Mouse (Mus musculus): ENCODE measurements around the gene Lmo3. TPM values are rescaled to one million over a fixed set of nuclear protein-coding genes. Genes with fewer than 3 reads are reported as not detected.

Lmo3 gene
- total RNA-seq, 2 experiments from 2014 or later = 133 to 137 TPM

DNA sequence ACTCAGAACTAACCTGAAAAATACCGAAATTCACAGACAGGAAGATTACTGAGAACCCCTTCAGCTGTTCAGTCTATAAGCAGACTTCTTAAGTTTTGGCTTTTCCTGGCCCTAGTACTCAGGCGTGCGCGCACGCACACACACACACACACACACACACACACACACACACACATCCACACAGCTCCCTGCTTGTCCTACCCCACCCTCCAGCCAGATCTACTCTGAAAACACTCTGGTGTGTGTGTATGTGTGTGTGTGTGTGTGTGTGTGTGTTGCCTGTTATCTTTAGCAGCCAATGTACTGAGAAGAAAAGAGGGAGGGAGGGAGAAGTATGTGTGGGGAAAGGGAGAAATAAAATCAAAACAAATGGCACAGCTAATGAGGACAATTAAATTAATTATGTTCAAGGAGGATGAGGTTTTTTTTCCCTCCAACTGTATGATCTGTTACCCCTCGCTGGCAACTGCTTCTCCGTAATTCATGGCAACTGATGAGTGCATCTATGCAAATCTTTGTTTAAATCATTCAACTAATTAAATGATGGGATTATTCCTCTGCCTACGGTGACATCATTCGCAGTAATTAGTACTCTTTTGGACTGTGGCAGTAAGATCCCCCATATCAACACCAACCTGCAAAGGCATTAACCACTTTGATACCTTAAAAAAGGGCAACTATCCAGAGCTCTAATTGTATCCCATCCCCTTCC is 157.1 kb downstream of the Lmo3 start:
- DNase-seq (ENCODE audit: low spot score in 2 of 2) = no peak

DNA sequence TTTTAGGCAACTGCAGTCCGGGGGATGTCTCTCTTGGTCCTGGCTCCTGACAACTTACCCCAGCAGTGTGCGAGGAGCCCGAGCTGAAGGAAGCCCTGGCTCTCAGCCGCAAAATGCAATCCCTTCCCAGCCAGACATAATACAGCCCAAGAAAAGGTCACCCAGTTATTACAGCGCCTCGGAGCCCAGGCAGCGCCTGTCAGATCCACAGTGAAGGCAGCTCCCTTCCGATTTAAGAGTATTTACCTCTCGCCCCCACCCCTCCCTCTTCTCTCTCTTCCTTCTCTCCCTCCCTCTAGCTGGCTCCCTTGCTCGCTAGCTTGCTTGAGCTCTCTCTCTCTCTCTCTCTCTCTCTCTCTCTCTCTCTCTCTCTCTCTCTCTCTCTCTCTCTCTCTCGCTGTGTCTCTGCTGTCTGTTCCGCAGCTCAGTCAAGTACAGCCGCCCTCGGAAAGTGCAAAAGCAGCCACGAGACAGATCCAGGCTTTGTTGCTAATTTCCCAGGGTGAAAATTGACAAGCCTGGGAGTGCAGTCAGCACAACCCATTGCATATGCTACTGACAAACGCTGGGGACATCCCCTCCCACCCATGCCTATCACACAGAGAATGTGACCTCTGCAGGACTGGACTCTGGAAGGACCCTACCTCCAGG is 159.0 kb downstream of the Lmo3 start:
- DNase-seq (ENCODE audit: low spot score in 2 of 2) = peak; percentile 51 to 69

DNA sequence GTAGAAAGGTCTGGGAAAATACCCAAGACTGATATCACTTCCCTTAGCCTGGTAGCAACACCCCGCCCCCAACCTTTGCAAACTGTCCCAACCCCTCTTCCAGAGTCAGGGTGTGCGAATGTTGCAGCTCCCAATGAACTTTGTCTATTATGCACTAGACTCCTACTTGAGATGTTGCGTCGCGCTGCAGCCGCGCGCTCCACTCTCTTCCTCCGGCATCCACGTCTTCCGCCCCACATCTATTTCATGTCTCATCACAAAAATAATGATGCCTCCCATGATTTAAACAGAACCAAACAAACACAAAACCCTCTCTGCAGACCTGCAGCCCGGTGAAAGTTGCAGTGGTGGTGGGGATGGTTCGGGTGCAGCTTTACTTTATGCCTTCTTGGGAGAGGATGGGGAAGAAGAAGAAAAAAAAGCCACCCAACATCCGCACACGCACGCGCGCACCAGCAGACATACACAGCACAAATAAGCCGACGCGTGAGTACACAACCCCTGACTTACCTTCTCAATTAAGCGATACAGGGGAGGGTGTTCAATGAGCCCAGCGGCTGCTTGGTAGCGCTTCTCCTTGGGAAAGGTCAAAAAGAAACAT is 159.7 kb downstream of the Lmo3 start:
- peak in 1 of 2 experiments; percentile 31 for DNase-seq (ENCODE audit: low spot score in 2 of 2)

DNA sequence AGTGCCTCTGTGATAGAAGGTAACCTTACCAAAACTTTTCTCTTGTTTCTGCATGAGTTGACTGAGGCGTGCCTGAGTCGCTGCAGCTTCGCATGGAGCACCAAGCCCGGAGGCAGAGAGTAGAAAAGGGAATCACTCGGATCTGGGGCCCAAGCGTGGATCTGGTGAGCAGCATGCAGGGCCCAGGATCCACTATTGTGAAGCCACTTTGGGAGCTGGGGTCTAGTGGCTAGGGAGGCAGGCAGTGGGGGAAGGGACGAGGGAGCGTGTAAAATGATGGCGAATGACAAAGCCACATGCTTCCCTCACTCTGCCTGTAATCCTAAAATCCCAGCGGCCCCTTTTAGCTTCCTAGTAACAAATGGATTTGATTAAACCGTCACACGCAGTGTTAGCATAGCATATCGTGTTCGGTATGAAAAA is 160.6 kb downstream of the Lmo3 start:
- DNase-seq (ENCODE audit: low spot score in 2 of 2) = peak; percentile 57 to 69

DNA sequence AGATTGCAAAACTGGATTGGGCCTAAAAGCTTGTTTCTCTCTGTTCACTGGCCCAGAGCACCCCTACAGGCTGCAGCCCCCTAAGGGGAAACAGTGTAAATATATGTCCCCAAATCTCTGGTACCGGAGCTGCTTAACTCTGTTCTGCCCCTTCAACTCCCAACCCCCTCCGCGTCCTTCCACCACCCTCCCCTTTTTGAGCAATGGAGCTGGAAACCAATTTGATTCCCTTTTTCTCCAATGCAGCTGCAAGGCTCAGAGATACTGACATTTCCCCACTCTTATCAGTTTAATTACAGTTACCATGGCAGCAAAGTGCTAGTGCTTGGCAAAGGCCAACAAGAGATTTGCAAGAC is 161.3 kb downstream of the Lmo3 start:
- DNase-seq (ENCODE audit: low spot score in 2 of 2) = peak; percentile 41 to 64

DNA sequence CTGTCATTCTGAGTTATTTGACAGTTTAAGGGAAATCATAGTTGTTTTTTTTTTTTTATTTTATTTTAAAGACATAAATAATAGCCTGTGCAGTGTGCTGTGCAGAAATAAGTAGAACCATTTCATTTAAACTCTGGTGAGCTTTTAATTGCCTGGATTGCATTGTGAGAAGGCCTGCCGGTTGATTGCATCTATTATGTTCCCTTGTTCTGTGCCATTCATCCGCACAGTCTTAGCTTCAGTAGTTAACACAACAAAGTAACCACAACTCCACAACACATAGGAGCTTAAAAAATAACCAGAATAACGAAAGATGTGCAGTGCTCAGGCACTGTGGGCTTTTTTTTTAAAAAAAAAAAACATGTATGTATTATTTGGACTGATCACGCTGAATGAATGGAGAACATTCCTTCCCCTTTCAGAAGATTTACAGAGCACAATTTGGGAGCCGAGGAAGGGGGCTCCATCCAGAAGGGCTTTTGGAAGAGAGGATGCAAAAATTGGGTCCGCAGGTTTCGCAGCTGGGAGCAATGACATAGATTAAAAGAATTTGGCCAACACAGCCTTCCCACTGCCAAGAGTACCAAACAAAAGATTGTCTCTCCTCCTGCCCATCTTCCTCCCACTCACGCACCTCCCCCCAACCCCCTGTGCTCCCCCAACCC is 161.8 kb downstream of the Lmo3 start:
- no peak for DNase-seq (ENCODE audit: low spot score in 2 of 2)

DNA sequence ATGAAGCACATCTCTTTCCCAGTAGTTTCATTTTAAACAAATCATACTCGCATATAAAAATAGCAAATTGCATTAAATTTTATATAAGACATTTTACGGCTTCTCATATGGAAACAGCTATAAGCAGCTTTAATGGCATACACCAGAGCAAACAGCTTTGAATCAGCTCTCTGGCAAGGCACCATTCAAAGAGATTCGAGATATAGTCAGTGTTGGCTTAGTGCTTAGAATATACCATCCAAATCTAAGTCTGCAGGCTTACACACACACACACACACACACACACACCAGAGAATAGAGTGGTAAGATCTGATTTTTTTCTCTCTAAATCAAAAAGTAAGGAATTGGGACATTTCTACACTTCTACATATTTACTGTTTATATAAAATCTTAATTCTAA is 169.7 kb downstream of the Lmo3 start:
- DNase-seq (ENCODE audit: low spot score in 2 of 2) = no peak

DNA sequence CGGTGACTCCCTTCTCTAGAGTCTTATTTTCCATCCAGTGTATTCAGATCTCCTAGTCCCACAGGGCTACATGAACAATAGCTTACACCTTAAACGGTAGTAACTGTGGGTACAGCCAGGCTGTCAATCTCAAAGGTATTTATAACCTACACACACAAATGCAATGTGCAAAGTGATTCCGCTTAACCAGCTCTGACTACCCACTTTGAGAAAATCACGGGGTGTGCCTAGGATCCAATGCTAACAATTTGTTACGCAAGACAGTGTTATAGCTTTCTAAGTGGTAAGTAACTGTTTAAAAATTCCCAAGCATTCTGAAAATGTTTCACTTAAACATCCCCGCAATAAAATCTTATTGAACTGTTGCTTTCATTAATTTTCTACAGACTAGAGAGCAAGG is 179.7 kb downstream of the Lmo3 start:
- DNase-seq (ENCODE audit: low spot score in 2 of 2) = no peak

DNA sequence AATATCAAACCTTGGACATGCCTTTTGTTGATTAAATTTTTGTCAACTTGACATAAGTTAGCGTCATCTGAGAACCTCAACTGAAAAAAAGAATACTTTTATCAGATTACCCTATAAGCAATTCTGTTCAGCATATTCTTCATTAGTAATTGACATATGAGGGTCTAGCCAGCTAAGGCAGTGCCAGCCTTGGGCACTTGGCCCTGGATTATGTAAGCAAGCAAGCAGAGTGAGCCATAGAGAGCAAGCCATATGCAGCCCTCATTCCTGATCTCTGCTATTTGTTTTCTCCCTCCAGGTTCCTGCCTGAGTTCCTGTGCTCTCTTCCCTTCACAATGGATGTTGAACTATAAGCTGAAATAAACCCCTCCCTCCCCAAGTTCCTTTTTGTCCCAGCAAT is 182.9 kb downstream of the Lmo3 start:
- DNase-seq (ENCODE audit: low spot score in 2 of 2) = no peak

DNA sequence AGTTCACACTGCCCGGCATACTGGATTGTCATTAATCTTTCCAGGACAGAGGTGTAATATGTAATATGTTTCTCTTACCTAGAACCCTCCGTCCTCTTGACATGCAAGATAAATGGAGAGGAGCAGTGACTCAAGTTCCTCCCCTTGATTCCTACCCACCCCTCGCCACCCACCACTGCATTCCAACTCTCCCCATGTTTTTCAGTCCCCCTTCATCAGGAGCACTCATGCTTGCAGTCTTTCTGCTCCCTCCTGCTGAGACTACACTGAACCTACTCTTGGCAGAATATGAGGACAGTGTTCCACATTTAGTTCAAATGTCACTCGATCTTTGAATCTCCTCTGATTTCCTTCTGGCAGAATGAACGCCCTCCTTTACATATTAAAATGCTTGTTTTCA is 190.7 kb downstream of the Lmo3 start:
- DNase-seq (ENCODE audit: low spot score in 2 of 2) = no peak

DNA sequence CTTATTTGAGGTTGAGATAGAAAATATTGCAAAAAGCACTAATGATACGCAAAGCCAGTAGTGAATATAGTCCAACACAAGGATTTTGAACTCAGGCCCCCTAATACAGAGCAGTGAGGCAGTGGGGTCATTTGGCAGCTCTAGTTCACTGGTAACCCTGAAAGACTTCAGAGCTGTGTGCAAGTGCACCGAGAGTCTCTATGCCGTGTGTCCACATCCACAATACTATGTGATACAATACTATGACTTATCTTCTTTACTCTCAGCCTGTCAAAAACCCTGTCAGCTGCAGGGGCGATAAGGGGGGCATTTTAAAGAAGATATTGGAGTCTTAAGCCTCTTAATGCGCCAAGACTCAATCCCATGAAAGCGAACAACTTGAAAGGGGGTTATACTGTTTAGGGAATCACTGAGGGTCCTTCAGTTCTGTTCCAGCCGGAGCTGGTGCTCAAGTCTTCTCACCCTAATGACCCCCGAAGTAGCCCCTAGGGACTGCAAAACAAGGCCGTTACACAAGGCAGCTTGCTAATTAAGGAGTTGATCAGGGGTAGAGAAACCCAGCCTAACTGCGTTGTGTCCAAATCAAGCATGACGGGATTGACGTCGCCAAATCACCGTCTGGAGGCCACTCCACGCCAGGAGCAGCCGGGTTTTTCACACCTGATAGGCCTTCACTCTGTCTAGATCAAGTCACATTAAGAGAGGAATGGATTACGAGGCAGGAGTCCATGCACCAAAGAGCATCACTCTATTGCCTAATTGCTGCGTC is 193.4 kb downstream of the Lmo3 start:
- DNase-seq (ENCODE audit: low spot score in 2 of 2) = no peak

DNA sequence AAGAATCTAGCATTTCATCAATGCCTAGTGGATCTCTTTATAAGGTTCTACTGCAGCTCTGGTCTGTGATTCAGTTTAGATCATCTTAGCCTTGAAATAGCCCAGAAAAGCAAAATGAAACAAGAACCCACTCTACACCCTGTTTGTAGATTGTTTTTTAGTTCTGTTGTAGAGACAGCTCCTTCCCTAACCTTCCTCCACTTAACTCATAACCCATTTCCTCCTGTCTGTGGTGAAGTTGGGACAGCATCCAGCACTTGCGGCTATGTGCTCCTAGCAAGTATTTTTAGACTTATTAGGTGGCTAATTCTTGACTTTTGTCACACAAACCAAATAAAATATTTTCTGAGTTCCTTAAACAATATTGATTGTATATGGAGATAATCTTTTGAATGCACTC is 198.6 kb downstream of the Lmo3 start:
- no peak for DNase-seq (ENCODE audit: low spot score in 2 of 2)

DNA sequence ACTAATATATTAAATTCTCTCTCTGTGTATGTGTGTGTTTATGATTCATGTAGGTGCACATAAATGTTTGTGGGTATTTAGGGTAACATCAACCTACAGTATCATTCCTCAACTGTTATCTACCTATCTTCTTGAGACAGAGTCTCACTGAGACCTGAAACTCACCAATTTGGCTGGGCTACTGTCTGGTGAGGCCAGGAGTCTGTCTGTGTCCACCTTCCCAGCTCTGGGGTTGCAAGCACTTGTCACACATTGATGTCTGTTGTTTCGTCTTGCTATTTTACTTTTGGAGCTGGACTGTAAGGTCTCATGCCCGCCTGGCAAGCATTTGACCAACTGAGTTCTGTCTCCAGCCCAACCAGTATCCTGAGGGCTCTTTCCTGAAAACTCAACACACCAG is 210.6 kb downstream of the Lmo3 start:
- no peak for DNase-seq (ENCODE audit: low spot score in 2 of 2)

DNA sequence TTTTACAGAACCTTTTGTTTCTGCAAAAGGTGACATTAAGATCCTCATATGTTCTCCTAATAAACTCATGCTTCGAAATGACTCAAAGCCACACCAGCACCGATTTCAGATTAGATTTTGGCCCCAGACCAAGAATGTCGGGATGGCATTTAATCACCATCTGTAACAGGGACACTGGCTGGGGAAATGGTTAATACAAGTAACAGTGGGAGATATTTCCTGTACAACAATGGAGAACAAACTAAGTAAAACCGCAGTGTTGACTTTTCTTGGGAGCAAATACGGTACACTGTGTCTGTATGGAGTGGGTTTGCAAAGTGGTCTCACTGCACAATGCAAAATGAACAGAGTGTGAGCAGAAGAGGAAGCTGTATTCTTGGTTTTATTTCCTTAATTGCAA is 217.7 kb downstream of the Lmo3 start:
- no peak for DNase-seq (ENCODE audit: low spot score in 2 of 2)

DNA sequence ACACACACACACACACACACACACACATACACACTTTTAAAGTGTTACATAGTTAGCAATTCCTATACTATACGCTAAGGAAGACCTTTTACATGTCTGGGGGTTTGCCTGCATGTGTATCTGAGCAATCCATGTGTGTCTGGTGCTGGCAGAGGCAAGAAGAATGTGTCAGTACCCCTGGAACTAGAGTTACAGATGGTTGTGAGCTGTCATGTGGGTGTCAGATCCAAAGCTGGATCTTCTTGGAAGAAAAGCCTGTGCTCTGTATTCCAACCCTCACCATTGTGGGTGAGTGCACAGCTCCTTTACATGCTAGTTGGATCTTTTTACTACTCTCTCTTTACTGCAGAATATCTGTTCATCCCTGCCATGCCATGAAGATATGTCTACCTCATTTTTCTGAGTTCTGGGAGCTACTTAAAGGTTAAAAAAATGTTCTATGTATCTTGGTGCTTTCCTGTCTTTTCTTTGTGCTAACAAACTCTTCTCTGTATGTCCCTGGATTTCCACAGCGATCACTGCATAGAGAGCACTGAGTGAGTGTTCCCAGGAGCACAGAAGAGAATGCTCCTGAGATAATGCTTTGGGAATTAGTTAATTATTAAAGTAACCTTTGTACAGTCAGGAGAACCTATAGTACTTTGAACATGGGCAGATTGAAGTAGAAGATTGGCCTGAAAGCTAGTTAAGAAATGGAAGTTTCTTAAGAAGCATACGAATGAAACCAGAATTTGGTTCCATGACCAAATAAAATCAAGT is 231.0 kb downstream of the Lmo3 start:
- DNase-seq (ENCODE audit: low spot score in 2 of 2) = no peak

DNA sequence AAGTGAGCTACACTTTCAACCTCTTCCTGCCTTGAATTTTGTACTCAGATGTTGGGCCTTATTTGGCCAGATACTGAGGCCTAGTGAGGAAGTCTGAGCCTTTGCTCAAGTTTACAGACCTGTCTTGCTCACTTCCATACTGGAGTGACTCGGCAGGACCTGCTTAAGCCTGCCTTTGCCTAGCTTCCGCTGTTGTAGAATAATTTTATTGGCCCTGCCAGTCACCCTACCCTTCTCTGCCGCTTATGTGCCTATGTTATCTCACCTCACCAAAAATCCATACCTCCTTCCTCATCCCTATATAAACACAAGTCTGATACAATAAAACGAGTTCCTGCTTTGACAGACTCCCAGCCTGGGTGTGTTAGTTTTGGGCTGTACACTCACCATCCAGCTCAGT is 235.2 kb downstream of the Lmo3 start:
- no peak for DNase-seq (ENCODE audit: low spot score in 2 of 2)

DNA sequence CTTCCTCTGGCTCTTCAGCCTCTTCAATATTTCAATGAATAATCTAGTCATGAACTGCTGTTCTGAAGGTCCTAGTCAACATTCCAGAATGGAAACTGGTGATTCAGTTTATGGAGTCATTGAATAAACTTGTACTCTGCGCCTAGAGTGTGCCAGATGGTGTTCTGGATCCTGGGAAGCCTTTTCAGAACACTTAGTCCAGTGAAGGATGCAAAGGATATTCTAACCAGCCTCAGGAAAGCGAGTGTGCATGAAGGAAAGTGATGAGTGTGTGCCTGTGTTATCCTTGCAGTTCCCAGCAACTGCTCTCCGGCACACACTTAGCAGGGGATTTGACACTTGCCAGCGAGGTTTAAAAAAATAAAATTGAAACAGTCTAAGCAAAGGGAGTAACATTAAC is 245.9 kb downstream of the Lmo3 start:
- DNase-seq (ENCODE audit: low spot score in 2 of 2) = no peak

DNA sequence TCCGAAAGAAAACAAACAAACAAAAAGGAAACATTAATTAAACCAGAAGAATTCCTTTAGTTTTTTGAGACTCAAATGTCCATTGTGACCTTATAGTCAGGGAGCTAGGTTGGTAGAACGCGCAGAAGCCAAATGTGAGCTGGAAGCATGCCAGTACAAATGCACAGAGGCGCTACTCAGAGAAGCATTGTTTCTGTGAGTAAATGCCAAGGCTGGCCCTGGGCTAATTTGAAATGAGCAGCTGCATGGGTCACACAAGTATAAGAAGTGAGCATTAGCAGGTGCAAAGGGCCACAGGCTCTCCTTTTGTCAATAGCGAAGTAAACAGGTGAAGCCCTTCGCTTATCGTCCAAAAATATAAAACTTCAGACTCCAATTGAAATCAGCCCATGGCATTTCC is 247.8 kb downstream of the Lmo3 start:
- DNase-seq (ENCODE audit: low spot score in 2 of 2) = peak in 1 of 2 experiments; percentile 4

DNA sequence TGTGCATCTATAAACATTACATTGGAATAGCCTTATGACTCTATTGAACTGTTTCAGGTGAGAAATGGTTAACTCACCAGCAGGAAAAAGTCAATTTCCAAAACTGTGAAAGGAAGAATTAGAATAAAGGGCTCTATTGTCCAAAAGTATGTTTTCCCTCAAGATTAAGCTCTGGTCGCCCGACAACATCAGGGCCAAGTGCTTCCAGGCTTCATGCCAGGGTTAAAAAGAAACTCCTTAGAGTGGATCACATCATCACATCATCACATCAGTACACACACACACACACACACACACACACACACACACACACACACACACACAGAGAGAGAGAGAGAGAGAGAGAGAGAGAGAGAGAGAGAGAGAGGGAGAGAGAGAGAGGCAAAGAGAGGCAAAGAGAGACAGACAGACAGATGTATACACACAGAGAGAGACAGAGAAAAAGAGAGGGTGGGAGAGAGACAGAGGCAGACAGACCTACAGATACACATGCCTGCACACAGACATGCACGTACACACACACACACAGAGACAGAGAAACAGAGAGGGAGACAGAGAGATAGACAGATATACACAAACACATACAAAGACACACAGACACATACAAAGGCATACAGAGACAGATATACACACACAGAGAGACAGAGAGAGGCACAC is 255.9 kb downstream of the Lmo3 start:
- no peak for DNase-seq (ENCODE audit: low spot score in 2 of 2)

DNA sequence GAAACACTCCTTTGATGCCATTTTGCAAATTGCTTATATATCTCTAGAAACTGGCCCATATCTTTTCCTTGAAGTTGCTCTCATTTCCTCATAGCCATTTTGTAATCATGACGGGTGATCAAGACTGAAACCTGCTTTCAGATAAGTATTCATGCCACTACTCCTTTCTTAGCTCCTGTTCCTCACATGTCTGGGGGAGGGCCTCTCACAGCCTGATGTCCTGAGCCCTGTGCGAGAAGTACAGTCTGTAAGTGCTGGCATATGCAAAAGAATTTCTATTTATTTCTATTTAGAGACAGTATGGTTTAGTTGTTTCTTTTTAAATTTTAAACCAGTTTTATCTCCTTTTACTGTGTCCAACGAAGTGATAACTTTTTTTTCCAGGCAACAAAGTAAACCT is 256.6 kb downstream of the Lmo3 start:
- DNase-seq (ENCODE audit: low spot score in 2 of 2) = no peak

Measured in layer of hippocampus, postnatal 14 days (tissue).